Mouse (Mus musculus): ENCODE data around the gene Znhit6.

DNA sequence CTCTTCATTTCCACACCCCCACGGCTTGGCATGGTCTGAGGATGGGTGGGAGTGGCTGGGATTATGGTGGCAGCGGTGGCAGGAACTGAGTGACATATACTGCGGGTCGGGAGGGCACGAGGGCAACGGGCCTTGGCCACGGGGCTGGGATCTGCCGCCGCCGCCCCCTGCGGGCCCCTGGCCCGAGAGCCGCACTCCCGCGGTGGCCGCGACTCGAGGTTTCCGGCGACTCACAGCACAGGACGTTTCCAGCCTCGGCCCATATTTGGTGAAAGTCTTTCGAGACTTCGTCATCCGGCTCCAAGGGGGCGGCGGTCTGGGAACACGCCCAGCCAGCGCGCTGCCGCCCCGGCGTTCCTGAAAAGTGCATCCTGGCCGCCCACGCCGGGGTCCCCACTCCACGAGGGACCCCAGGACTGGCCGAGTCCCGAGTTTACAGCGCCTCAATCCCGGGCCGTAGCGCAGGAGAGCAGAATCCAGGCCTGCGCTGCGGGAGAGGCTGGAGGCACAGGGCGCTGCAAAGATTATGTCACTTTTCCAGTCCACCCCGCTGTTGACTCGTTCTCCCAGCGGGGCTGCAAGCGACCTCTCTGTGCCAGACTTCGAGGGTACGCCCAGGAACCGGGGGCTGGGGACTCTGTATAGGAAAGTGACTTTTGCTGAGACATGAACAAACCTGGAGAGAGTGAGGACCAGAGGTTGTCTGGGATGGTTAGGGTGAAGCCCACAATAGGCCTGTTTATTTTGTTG, 77.4 kb downstream of the Znhit6 start:
- TF ChIP-seq CTCF (IDR thresholded peaks at IDR 0.05; ENCODE audit: low read depth): no peak
- TF ChIP-seq EP300 (IDR thresholded peaks at IDR 0.05; ENCODE audit: low read depth): no peak

Measured in liver, embryonic 14.5 days (tissue).